In the genomic region with DNA sequence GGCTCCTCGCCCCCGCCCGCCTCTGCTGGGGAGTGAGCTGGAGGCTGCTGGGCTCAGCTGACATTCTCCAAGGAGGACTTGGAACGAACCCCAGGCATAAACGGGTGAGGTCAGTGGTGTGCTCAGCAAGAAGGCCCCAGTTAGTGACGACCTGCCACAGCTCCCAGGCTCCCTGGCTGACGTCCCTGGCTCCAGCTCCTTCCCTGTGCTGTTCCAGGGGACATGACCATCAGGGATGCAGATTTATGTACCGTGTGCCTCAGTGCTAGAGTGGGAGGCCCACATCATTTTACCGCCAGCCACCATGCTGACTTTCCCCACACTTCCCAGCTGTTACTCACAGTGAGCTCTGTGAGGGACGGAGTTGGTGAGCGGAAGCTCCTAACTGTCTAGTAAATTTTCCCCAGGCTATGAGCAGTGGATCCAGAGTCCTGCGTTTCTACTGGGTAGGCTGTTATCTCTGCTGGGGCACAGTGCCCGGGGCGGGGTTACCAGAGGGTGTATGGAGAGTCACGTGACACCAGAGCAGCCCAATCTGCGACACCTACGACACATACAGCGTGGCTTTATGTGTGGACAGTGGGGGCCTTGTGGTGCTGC, we compare ENCODE assay signal across 1 mouse cellular context.
TF ChIP-seq lines count a peak whose summit lies in the region.

No protein-coding gene starts in this region.

TF ChIP-seq in MEL, 35 proteins besides CTCF, POLR2A, EP300 and RAD21 (continued from another document):
- no peak for TF ChIP-seq POLR2AphosphoS5 (IDR thresholded peaks at IDR 0.05; ENCODE audit: borderline replicate concordance, low read depth, low read length)
- peak; percentile 50; the same call in 1 of the 2 replicates for TF ChIP-seq ETS1 (IDR thresholded peaks at IDR 0.05; ENCODE audit: low read depth, low read length)
- TF ChIP-seq MAFK (IDR thresholded peaks at IDR 0.05; ENCODE audit: borderline replicate concordance, low read depth, low read length) = no peak
- peak; percentile 98 for TF ChIP-seq USF1 (IDR thresholded peaks at IDR 0.05; ENCODE audit: low read depth, low read length)
- no peak for TF ChIP-seq ZNF384 (IDR thresholded peaks at IDR 0.05; ENCODE audit: low read depth, low read length)
- peak; percentile 54 for TF ChIP-seq TAL1 (IDR thresholded peaks at IDR 0.05; ENCODE audit: low read length)
- no peak for TF ChIP-seq RCOR1 (IDR thresholded peaks at IDR 0.05; ENCODE audit: low read depth, low read length)
- TF ChIP-seq NELFE (IDR thresholded peaks at IDR 0.05; ENCODE audit: low read depth, low read length) = peak; percentile 68
- TF ChIP-seq UBTF (IDR thresholded peaks at IDR 0.05; ENCODE audit: borderline replicate concordance, insufficient read depth, low read depth, low read length) = no peak
- TF ChIP-seq USF2 (IDR thresholded peaks at IDR 0.05; ENCODE audit: borderline replicate concordance in 1 of 2, insufficient read depth in 1 of 2, low read depth in 1 of 2, low read length in 2 of 2) = peak; percentile 81 to 86
- TF ChIP-seq CHD2 (IDR thresholded peaks at IDR 0.05; ENCODE audit: low read length) = no peak
- TF ChIP-seq MEF2A (IDR thresholded peaks at IDR 0.05; ENCODE audit: extremely low read depth, insufficient replicate concordance, low read depth, low read length, poor library complexity, severe bottlenecking) = no peak
- no peak for TF ChIP-seq JUND (IDR thresholded peaks at IDR 0.05; ENCODE audit: low read depth, low read length)
- peak; percentile 77; the same call in 1 of the 2 replicates for TF ChIP-seq BHLHE40 (IDR thresholded peaks at IDR 0.05; ENCODE audit: borderline replicate concordance, low read depth, low read length)
- no peak for TF ChIP-seq ELF1 (IDR thresholded peaks at IDR 0.05; ENCODE audit: low read depth, low read length)
- no peak for TF ChIP-seq E2F4 (IDR thresholded peaks at IDR 0.05; ENCODE audit: borderline replicate concordance, low read depth, low read length)
- TF ChIP-seq MAX (IDR thresholded peaks at IDR 0.05; ENCODE audit: low read length) = peak; percentile 87
- no peak for TF ChIP-seq ZMIZ1 (IDR thresholded peaks at IDR 0.05; ENCODE audit: low read depth, low read length)
- TF ChIP-seq GABPA (IDR thresholded peaks at IDR 0.05; ENCODE audit: low read depth, low read length) = no peak
- 0 out of 2 replicates have a peak, but pooled peaks have one; percentile 31 for TF ChIP-seq POLR2AphosphoS2 (IDR thresholded peaks at IDR 0.05; ENCODE audit: low read length)
- TF ChIP-seq CHD1 (IDR thresholded peaks at IDR 0.05; ENCODE audit: low read depth, low read length) = no peak
- peak; percentile 38 for TF ChIP-seq TCF12 (IDR thresholded peaks at IDR 0.05; ENCODE audit: low read depth, low read length)
- TF ChIP-seq MXI1 (IDR thresholded peaks at IDR 0.05; ENCODE audit: low read depth, low read length) = no peak; the same call in 1 of the 2 replicates
- TF ChIP-seq ZKSCAN1 (IDR thresholded peaks at IDR 0.05; ENCODE audit: low read depth, low read length) = no peak
- no peak for TF ChIP-seq NRF1 (IDR thresholded peaks at IDR 0.05; ENCODE audit: insufficient read depth, low read depth, low read length, poor library complexity, severe bottlenecking)
